Mouse (Mus musculus): ENCODE measurements around the gene Nars2. TPM values are rescaled to one million over a fixed set of nuclear protein-coding genes. Genes with fewer than 3 reads are reported as not detected.
A peak's percentile ranks its signal among the peaks of the same experiment; 100 is the strongest.
"Not testable (repeated sequence)": the region's sequence is repeated elsewhere in the genome, so short reads cannot be mapped to it uniquely, and the experiment has no call there.

Nars2 gene
- 10 to 100 TPM; 16.6 to 28.0 TPM for total RNA-seq (2021)
- long read RNA-seq, experiment 1, transcript Nars2-201 (14 exons, 3,778 nt): major isoform, 22 of 29 reads
- long read RNA-seq, experiment 1, partial matches to known transcripts: 2 of 29 reads
- long read RNA-seq, experiment 1, other reads (novel, unspliced or antisense): 5 of 29 reads
- long read RNA-seq, experiment 2, transcript Nars2-201 (14 exons, 3,778 nt): major isoform, 5 of 6 reads
- long read RNA-seq, experiment 2, partial matches to known transcripts: 0 of 6 reads
- long read RNA-seq, experiment 2, other reads (novel, unspliced or antisense): 1 of 6 reads

DNA sequence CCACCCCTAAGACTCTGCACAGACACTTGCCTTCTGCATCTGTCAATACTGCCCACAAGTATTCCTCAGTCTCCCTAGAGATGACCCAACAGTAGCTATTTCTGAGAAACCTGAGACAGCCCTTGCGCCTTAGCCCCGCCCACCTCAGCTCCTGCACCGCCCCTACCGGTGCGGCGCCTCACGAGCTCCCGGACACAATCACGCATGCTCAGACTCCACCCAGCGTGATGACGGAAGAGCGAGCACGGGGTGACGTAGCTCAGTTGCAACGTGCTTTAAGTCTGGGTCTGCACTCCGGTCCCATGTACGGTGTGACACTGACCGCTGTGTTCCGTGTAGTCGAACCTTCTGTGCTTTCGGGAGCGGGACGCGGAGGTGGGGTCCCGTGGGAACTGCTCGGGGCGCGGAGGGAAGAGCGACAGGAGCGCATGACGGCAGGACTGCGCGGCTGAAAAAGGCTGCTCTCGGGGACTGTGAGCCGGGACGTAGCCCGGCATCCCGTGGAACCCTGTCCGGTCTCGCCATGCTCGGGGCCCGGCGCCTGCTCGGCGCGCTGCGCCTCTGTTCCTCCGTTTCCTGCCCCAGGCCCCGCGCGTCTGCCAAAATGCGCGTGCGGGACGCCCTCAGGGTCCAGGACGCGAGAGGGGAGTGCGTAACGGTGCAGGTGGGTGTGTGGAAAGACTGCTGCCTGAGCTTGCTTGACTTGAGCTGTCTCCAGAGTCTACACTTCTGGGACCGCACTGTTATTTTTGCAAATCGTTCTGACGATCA, at the start of gene Nars2:
TSS of gene Nars2 (plus strand) at position 225 of the 771 bp plus-strand sequence.
- DNase-seq: peak; percentile 91 to 94

DNA sequence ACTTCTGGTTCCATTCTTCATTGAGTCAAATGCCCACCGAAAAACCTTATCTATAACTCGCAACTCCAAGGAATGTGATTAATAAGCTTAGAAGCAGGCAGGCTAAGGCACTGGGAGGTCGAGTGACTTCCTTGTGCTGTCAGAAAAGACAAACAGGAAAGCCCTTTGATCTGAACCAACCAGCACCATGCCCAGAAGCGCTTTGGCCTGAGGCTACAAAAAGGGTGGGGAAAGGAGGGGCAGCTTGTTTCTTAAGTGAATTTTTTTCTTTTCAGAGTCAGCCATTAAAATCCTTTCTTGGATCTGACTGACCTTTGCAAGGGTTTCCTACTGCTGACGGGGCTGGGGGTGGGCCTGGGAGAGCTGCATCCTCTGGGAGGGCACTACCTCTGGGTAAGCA, 49.1 kb upstream of the Nars2 start:
- DNase-seq: no peak

DNA sequence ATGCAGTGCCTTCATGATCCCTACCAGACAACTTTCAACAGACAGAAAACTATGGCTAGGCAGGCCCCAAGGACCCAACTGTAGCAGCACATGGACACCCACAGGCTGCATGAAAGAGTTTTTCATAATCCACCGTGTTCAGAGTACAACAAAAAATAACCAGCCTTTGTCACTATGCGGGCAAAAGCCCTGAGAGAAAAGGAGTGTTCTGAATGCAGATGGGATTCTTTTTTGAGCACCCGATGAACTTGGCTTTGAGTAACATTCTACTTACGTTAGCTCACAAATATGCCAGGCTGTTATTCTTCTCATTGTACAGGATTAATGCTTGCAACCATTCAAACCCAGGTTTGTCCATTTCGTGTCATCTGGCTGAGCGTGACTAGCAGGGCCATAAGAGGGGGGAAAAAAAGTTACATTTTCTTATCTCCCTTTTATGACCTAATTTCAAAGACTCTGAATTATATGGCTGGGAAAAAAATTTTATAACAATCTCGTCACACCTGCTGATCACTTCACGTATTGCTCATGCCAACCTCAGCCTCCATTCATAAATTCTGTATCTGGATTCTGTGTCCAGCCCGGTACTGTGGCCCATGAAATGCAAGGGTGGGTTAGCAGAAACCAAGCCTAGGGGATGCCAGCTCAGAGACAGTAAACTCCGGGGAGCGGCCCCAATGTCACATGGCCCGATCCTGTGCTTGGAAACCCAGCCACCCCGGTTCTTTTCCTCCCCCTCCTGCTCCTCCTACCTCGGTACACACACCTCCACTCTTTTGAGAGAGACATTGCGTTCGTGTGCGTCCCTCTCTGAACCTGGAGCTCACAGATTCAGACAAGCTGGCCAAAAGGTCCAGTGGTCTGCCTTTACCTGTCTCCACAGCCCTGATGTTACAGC, 48.0 kb upstream of the Nars2 start:
- DNase-seq: no peak

DNA sequence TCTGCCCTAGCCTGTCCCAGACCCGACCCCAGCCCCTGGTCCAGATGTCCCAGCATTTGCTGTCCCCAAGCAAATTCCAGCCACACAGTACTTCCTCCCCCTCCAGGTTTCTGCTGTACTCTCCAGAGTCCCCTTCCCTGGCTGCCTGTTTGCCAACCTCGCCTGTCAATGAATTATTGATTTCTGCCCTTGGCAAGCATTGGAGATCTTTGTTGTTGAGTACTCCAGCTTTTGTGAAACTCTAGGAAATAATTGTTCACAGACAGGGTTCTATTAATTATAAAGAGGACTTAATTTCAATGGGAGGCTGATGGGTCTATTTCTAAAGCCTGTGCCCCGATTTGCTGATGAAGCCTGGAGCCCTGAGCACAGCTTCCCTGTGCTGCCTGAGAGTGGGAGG, 46.9 kb upstream of the Nars2 start:
- DNase-seq: no peak

DNA sequence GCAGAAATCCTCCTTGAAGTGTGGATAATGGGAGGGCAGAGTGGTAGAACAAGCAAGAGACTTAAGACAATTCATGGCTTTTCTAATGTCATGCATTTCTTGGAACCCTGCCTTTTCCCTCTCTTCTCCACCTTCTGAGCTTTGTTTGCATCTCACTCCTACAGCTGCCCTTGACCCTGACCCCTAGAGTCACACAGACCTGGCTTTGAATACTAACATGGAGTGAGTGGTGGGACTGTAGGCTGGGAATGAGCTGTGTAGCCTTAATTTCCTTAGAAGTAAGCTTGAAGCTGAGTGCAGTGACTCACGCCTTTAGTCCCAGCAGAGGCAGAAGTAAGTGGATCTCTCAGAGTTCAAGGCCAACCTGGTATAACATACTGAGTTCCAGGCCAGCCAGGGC, 46.4 kb upstream of the Nars2 start:
- DNase-seq: no peak

DNA sequence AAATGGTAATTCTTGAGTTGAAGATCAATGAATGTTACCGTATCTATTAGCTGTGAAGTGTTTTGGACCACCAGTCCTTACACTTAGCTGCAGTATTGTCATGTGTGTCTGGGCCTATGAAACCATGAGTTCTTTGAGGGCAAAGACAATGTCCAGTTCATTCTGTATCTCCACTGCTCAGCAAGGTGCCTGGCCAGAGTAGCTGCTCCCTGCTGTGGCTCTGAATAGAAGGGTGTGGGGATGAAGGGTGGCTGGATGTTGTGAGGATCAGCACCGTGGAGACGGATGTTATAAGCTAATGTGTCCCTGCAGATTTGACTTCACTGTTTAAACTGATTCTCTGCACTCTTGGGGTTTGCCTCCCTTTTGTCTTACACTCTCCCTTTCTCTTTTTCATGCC, 45.9 kb upstream of the Nars2 start:
- DNase-seq: no peak

DNA sequence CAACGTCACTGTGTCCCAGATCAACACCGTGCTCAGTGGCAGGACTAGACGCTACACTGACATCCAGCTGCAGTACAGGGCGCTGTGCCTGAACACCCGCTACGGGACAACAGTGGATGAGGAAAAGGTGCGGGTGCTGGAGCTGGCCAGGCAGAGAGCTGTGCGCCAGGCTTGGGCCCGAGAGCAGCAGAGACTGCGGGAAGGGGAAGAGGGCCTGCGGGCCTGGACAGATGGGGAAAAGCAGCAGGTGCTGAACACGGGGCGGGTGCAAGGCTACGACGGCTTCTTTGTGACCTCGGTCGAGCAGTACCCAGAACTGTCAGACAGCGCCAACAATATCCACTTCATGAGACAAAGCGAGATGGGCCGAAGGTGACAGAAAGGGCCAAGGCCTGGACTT, 45.1 kb upstream of the Nars2 start:
- no peak for DNase-seq

DNA sequence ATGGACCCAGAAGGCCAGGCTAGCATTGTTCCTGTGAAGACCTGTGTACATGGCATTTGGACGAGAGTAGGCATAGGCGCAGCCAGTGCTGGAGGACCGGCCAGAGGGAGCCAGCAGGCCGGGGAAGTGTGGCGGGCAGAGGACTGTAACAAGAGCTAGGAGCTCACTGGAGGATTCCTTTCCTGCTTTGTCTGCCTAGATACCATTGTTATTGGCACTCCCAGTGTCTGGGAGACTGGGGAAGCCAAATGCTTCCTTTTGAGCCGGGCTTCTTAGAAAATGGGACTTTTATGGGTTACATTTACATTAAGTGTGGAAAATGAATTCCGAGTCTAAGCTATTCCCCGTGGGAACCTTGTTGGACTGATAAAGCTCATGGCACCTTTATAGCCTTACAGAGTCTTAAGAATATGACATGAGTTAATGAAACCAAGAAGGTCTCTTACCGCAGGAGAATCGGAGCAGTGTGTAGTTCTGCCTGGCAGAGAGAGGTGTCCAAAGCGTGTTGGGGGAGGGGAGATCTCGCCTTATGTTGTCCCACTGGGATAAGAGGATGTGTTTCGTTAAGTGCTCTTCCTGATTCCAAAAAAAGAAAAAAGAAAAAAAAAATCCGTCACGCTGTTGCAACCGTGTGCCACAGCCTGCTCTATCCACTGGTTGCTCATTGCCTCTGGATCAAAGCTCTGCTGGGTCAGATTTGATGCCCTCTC, 43.2 kb upstream of the Nars2 start:
- DNase-seq: no peak

DNA sequence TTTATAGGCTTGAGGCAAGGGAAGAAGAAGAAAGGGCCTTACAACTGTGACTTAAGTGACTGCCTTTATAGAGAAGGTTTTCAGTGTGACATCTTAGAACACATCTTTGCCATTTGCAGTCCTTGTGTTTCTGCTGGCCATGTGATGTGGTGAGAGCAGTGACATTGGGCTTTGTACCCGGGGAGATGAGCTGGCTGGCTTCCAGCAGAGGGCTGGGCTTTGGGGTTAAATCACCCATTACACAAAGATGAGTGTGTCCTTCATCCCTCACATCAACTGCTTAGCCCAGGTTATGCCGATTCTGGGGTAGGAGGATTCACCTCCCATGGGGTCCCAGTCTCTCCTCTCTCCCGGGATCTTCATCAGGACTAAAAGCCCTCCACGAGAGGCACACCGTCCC, 41.4 kb upstream of the Nars2 start:
- DNase-seq: peak; percentile 81 to 85

DNA sequence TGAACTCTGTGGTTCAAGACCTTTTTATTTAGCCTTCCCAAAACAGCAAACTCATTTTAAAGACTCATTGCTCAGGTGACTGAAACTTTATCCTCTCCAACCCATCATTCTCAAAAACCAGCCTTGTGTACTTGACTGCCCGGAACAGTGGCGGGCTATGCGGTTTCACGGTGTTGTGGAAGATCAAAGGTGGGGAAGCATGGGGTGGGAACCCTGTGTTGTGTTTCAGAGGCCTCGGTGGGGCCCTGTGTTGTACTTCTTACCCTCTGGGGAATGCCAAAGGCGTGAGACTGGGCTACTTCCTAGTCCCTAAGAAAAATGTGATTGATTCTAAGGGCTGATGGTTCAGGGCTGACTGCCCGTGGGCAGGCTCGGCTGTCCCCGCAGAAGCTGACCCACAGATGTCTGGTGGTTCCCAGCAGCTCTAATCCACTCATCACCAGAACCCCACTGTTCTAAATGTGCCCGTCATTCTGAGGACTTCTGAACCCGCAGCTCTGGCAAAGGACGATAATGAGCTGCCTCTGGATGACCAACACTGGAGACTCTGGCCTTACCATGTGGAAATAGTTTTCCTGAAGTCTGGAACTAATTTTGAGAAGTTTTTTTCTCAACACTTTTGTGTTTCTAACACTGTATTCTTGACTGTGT, 40.9 kb upstream of the Nars2 start:
- no peak for DNase-seq

DNA sequence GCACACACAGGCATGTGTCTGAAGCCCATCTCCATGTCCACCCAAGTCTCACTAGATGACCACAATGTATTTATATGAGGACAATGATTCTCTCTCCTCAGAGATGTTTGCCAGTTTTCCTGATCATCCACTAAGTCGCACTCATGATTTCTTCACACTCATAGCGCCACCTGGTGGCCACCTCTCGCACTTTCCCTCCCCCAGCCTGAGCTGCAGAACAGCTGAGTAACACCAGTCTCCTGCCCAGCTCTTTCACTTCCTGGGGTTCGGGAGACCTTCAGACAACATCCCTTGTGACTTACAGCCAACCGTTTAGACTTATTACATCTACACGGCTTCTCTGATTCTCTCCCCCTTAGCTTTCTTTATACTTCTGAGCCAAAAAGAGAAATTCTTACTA, 37.3 kb upstream of the Nars2 start:
- peak; percentile 88 to 90 for DNase-seq

DNA sequence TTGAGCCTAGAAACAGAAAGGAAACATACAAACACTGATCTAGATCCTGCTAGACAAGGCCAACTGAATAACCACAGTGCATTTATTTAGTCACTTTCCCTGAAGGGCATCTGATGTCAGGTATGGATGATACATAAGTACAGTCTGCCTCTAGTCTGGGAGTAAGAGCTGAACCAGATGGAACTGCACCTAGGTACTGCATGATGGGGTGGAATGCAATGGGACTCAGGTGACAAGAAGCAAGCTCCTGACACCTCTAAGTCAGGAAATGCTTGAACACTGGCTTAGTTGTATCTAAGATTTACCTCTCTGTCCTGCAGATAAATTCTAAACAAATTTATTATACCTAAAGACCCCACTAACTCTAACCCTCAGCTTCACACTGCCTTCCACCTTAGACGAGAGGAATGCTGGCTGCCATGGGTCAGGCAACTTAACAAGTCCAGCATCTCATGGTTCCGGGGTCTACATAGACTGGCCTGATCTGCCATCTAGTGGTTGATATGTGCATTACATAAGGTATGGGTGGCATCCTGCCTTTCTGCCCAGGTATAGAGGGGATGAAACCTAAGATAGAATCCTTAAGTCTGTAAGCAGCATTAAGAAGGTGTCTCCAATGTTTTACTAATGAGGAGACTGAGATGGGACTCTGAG, 35.7 kb upstream of the Nars2 start:
- DNase-seq: peak in 1 of 2 experiments; percentile 56

DNA sequence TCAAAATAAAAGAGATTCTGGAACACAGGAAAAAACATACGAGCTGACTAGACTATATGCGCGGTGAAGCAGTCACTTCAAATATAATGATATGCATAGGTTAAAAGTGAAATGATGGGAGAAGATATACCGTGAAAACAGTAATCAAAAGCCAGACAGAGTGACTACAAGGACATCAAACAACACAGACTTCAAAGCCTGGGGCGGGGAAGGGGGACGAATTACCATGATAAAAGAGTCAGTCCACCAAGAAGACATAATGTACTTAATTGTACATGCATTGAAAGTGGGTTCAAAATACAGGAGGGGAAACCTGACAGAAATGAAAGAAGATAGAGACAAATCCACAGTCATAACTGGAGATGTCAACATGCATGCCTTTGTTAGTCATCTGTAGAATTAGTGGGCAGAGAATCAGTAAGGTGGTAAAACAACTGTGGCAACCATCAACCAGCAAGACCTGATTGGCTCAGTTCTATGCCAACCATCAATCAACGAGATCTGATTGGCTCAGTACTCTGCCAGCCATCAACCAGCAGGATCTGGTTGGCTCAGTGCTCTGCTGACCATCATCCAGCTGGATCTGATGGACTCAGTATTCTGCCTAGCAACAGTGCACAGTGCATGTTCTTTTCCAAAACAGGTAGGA, 30.7 kb upstream of the Nars2 start:
- no peak for DNase-seq

DNA sequence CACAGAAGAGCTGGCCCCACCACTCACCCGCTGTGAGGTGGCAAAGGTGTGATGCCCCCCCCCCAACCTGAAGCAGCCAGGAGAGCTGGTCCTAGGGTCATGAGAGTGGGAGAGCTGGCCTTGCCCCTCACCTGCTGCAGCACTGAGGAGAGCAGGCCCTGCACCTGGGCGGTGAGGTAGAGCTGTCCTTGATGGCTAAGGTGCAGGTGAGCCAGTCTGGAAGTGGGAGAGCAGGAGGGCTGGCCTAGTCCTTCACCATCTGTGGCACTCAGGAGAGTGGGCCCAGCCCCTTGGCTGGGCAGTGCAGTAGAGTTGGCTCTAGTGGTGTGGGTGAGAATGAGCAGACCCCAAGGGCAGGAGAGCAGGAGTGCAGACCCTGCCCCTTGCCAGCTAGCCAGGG, 28.4 kb upstream of the Nars2 start:
- DNase-seq: no peak

DNA sequence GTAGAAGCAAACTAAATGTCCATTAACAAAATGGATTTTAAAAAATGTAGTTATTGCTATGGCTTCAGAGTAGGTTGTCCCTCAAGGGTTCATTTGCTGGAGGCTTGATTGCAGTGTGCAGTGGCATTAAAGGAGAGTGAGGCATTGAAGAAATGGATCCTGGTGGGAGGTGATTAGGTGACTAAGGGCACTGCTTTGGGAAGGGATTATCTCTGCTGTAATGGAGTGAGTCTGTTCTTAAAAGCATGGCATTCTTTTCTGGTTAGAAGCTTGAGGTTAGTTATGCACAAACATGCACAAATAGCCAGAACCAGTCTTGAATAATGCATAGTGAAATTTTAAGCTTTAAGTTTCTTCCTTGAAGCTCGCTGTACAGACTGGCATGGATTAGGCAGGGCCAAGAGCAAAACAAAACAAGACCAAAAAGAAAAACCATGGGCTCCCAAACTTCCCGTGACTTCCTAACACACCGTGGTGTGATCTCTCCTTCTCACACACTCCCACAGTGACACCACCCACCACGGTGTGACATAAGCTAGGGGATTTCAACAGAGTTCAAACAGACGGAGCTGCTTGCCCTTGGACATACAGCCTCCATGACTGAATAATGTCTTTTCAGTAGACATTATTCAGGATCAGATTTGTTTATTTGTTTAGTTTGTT, 7.5 kb upstream of the Nars2 start:
- no peak for DNase-seq

DNA sequence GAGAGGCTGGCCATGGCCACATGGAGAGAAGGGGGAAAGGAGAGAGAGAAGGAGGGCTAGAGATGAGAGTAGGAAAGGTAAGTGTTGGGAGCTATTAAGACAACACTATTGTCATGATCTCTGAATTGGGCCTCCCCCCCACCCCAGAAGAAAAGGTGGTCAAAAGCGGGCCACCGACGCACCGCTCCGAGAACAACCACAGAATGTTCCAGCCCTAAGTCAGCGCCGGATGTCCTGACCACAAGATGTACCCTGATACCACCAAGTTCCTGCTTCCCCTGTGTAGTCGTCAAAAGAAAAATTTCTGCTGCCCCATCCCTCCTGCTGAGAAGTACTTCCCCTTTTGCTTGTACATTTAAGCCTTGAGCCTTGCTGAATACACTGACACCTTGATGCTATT, 4.8 kb upstream of the Nars2 start:
- not testable (repeated sequence) for DNase-seq

DNA sequence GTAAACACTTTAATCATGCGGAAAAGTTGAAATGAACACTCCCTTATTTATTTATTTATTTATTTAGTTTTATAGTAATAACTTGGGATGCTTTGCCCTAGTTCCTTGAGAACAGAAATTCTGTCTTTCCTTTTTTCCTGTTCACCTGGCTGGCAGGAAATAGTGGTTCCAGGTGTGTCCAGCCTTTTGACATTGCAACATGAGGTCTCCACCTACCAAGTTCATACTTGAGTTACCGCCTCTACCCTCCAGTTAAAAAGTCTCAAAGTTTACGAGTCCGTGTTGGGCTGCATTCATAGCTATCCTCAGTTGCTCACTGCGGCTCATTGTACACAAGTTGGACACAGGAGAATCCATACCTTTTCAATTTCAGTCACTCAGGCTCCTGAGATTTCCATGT, 789 bp downstream of the Nars2 start:
- DNase-seq: no peak

DNA sequence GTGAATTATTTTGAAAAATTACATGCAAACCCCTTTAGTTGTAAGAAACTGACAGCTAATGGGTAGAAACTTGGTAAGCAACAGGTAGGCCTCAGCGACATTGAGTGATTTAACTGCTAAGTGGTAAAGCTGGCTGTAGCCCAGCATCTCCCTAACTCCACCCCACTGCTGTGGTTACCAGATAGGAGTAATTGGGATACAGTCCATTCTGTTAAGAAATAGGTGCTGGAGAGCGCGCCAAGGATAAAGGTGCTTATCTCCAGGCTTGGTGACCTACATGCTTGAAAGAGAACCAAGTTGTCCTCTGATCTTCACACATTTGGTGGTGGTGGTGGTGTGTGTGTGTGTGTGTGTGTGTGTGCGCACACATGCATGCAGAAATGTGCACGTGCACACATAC, 7.9 kb downstream of the Nars2 start:
- no peak for DNase-seq

DNA sequence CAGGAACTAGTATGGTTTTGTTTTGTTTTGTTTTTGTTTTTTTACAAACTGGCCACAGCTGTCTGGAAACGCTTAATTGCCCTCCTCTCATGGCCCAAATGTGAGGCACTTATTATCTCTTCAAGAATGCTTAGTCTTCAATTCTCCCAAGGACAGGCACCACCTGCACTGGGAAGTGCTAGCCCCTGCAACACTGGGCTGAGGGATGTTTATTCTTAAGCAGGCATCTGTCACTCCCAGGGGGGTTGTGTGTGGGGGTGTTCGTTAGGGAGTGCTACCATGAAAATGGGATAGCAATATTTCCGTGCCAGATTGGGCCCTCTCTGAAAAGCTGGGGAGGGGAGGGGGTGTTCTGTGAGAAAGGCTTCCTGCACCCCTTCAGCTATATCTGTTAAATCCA, 15.9 kb downstream of the Nars2 start:
- no peak for DNase-seq

DNA sequence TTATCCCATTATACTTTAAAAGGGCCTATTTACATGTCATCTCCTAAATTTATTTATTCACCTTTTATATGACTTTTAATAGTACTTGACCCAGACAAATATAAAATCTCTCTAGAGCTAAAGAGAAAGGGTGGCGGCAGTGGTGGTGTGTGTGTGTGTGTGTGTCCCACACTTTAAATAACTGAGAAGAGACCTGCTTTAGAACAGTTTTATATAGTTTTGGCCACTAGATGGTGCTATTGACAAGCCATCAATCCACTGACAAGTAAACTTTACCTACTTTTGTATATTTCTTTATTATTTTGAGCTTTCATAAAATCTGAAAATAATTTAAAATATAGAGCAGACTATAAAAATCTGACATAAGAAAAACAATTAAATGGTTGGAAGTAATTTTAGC, 19.1 kb downstream of the Nars2 start:
- peak in 1 of 2 experiments; percentile 15 for DNase-seq

All from adrenal gland, postnatal 36 days (tissue).